Mouse (Mus musculus): ENCODE measurements around the gene Pik3r1. TPM values are rescaled to one million over a fixed set of nuclear protein-coding genes. Genes with fewer than 3 reads are reported as not detected.
A peak's percentile ranks its signal among the peaks of the same experiment; 100 is the strongest.

Gene Pik3r1
- polyA plus RNA-seq, 1 experiment from 2014 or later: 46.0 TPM

DNA sequence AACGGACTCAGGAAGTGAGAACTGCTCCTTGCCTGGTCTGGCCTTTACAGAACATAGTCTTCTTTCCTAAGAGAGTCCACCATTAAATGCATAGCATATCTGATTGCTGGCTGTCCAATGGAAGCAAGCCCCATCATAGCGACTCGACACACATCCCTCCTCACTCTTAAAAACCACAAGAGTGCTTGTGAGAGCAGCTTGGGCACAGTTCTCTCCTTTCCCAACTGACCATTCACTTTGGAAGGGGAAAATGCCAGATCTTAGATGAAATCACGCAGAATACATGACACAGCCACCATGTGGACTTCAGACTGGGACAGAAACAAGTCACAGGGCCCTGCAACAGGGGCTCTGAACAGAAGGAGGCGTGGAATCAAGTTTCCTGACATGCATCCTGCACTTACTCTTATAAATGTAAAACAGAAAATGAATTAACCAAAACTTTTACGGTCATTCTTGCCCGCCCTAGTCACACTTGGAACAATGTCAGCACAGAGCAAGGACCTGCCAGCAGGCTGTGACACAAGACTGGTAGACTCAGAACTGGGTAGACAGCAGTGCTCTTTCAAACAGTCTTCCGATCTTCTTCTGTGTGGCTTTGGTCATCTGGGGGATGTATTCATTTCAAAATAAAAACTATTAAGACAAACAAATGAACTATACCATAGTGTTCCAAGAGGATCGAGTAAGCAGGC is 46.0 kb downstream of the Pik3r1 start:
- no peak overlapping the region for H3K4me2 ChIP-seq (replicated peaks)
- H3K27ac ChIP-seq (replicated peaks): no peak overlapping the region
- no peaks in the 10 kb centered on the region for H3K27me3 ChIP-seq
- peaks cover 30% of the 10 kb centered on the region for H3K4me1 ChIP-seq
- H3K9ac ChIP-seq: no peak overlapping the region
- no peaks in the 10 kb centered on the region for H3K9me3 ChIP-seq (replicated peaks)
- ATAC-seq (ENCODE audit: insufficient number of reproducible peaks, low FRiP score, low TSS enrichment, low read depth): no peak
- H3K4me3 ChIP-seq (replicated peaks): no peak overlapping the region
- 76% methylated on average over 9 of the region's 9 CpGs for WGBS
- no peaks in the 10 kb centered on the region for H3K36me3 ChIP-seq

DNA sequence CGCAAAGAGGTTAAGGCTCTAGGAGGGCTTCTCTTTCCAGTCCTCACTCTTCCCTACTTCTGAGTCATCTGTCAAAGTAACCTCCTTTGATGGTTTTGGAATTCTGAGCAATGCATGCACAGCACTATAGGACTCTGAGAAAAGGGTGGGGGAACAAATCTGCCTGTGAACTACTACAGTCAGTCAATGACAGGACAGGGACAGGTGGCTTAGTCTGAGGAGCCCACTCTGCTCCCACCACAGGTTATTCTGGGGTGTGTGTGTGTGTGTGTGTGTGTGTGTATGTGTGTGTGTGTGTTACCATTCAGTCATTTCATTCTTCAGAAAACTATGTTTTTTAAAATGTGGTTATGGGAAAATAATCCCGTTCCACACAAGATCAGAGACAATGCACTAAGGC is 46.9 kb downstream of the Pik3r1 start:
- Histone ChIP-seq H3K4me1 (peaks cover 30% of the 10 kb centered on the region), H3K4me2 (replicated peaks) (no peak overlapping the region), H3K9ac (no peak overlapping the region), H3K4me3 (replicated peaks) (no peak overlapping the region), H3K36me3 (no peaks in the 10 kb centered on the region), H3K9me3 (replicated peaks) (no peaks in the 10 kb centered on the region), H3K27ac (replicated peaks) (no peak overlapping the region), H3K27me3 (no peaks in the 10 kb centered on the region)
- ATAC-seq (ENCODE audit: insufficient number of reproducible peaks, low FRiP score, low TSS enrichment, low read depth): no peak
- 88% methylated on average over 1 of the region's 2 CpGs for WGBS

DNA sequence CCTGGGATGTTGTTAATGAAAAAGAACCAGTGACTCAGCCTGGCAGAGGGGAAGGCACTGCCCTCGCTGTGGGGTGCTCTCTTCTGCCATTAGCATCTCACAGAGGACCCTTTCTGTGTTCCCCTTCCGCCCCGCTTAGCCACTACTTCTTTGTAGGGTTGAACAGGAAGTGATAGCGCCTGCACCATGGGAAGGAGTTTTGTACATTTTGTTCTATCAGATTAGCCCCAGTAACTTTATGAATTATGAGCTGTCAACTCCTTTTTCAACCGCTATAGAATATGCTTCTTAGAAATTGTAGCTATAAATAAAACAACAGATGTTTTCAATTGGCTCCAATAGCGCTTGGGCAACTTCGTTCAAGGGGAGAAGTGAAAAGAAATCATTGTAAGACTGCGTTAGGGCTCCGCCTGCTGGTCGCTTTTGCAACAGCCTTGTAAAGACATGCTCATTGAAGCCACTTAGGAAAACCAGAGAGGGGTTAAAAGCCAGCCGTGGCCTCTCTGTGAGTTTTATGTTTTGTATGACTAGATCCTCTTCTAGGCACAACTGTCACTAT is 48.6 kb downstream of the Pik3r1 start:
- Histone ChIP-seq H3K9me3 (replicated peaks) (no peaks in the 10 kb centered on the region), H3K4me2 (replicated peaks) (peak overlapping the region; percentile 37), H3K9ac (no peak overlapping the region), H3K4me1 (peaks cover 28% of the 10 kb centered on the region), H3K27me3 (no peaks in the 10 kb centered on the region), H3K27ac (replicated peaks) (peak overlapping the region; percentile 79), H3K4me3 (replicated peaks) (0 out of 2 replicates have a peak overlapping the region, but pooled peaks have one; percentile 10), H3K36me3 (no peaks in the 10 kb centered on the region)
- 0 out of 2 replicates have a peak, but pooled peaks have one; percentile 32 for ATAC-seq (ENCODE audit: insufficient number of reproducible peaks, low FRiP score, low TSS enrichment, low read depth)
- 9% methylated on average over 11 of the region's 11 CpGs for WGBS

DNA sequence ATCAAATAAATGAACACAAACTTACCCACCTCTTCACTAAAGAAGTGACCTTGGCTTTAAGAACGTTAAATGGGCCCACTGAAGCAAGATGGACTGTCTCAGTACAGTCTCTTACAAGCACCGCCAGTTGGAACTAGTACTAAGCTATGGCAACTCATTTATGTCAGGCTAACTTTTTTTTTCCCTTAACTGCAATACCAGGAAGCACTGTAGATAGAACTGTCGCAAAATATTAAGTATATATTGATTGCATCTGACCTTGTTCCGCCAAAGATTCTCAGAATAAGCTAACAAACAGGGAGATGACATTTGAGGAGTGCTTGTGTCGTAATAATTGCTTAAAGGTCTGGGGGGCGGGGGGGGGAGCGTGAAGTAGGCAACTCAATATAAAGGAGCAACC is 49.3 kb downstream of the Pik3r1 start:
- no peak for ATAC-seq (ENCODE audit: insufficient number of reproducible peaks, low FRiP score, low TSS enrichment, low read depth)
- H3K4me3 ChIP-seq (replicated peaks): no peak overlapping the region

DNA sequence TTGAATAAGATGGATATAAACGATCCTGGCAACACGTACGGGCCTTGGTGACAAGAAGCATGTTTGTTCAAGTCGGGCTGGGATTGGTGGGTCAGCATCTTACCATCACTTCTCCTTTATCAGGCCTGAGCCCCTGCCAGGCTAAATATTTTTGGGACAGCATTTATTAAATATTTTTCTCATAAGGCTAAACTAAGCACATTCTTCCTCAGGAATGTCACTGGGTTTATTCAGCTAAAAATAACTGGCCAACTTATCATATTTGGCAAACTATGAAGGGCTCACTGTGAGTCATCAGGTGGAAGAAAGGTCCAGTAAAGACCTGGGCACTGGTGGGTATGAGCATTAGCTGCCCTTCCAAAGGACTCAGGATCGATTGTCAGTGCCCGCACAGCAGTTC is 50.2 kb downstream of the Pik3r1 start:
- H3K27ac ChIP-seq (replicated peaks): no peak overlapping the region
- H3K4me3 ChIP-seq (replicated peaks): no peak overlapping the region
- 85% methylated on average over 6 of the region's 6 CpGs for WGBS
- H3K9ac ChIP-seq: no peak overlapping the region
- no peaks in the 10 kb centered on the region for H3K36me3 ChIP-seq
- H3K27me3 ChIP-seq: no peaks in the 10 kb centered on the region
- H3K9me3 ChIP-seq (replicated peaks): no peaks in the 10 kb centered on the region
- H3K4me2 ChIP-seq (replicated peaks): no peak overlapping the region
- no peak for ATAC-seq (ENCODE audit: insufficient number of reproducible peaks, low FRiP score, low TSS enrichment, low read depth)
- H3K4me1 ChIP-seq: peaks cover 36% of the 10 kb centered on the region

More for the DNA sequence above, 49.3 kb downstream of the Pik3r1 start:
- no peaks in the 10 kb centered on the region for H3K9me3 ChIP-seq (replicated peaks)
- no peak overlapping the region for H3K9ac ChIP-seq
- peaks cover 29% of the 10 kb centered on the region for H3K4me1 ChIP-seq
- H3K4me2 ChIP-seq (replicated peaks): peak overlapping the region; percentile 37; the same call in 1 of the 2 replicates
- no peaks in the 10 kb centered on the region for H3K36me3 ChIP-seq
- H3K27me3 ChIP-seq: no peaks in the 10 kb centered on the region
- peak overlapping the region; percentile 79 for H3K27ac ChIP-seq (replicated peaks)
- WGBS: 66% methylated on average over 7 of the region's 7 CpGs

DNA sequence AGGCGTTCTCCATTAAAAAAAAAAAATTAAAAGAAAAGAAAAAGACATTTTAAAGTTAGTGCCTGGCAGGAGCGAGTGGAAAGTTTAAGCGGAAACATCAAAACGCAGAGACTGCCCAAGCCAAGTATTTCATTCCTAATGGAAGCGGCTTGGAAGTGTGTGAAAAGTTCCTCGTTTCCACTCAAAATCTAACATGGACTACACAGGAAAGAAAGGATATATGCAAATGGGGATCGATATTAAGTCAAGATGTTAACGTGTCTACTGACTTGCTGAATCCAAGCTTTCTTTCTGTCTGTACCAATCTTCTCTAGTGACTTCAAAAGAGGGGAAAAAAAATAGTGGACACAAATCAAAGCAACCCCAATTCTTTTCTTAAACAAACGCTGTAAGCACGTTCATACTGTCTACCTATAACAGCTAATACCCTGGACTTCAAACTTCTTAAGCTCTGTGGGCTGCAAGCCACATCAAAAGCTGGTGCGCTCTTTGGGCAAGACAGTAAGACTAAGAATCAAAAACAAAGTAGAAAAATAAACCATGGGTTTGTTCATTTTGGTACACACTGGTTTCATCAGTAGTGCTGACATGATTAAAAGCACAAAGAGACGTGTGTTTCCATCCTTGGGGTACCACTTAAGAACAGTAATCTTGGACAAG is 54.5 kb downstream of the Pik3r1 start:
- no peaks in the 10 kb centered on the region for H3K9me3 ChIP-seq (replicated peaks)
- H3K27ac ChIP-seq (replicated peaks): peak overlapping the region; percentile 83
- no peaks in the 10 kb centered on the region for H3K27me3 ChIP-seq
- no peak overlapping the region for H3K4me3 ChIP-seq (replicated peaks)
- peaks cover 19% of the 10 kb centered on the region for H3K4me1 ChIP-seq
- H3K36me3 ChIP-seq: peaks cover 7% of the 10 kb centered on the region; the same call in 1 of the 2 replicates
- 42% methylated on average over 12 of the region's 12 CpGs for WGBS
- H3K4me2 ChIP-seq (replicated peaks): 0 out of 2 replicates have a peak overlapping the region, but pooled peaks have one; percentile 6
- H3K9ac ChIP-seq: no peak overlapping the region
- ATAC-seq (ENCODE audit: insufficient number of reproducible peaks, low FRiP score, low TSS enrichment, low read depth): 0 out of 2 replicates have a peak, but pooled peaks have one; percentile 26

DNA sequence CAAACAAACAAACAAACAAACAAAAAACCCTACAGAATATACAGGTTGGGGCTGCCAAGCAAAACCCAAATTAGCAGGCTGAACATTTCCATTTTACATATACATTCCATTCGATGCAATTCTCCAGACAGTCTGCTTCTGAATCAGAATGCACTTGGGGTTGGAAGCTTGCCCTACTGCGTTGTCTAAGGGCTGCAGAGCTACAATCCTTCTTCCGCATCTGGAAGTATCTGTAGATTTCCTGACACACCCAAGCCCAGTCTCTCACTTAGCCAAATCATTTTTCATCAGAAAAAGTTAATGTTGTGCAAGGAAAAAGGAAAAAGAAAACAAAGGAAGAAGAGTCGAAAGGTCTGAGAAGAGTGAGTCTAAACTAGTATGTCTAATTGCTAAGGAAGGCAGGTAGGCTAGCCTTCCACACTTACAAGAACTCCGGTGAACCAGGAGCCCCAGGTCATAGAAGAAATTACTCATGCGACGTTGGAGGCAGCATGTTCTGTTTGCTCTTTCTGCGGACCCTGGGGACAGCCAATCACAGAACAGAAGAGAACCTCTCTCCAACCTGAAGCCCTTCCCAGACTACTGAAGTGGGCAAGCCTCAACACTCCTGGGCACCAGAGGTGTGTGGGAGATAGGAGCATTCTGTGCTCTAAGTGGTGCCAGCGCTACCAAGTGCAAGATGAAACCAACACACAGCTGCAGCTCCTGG is 55.1 kb downstream of the Pik3r1 start:
- H3K4me3 ChIP-seq (replicated peaks): no peak overlapping the region
- no peaks in the 10 kb centered on the region for H3K9me3 ChIP-seq (replicated peaks)
- peaks cover 19% of the 10 kb centered on the region for H3K4me1 ChIP-seq
- no peak overlapping the region for H3K9ac ChIP-seq
- H3K27ac ChIP-seq (replicated peaks): peak overlapping the region; percentile 83
- WGBS: 41% methylated on average over 9 of the region's 9 CpGs
- peak; percentile 60; the same call in 1 of the 2 replicates for ATAC-seq (ENCODE audit: insufficient number of reproducible peaks, low FRiP score, low TSS enrichment, low read depth)
- H3K4me2 ChIP-seq (replicated peaks): 0 out of 2 replicates have a peak overlapping the region, but pooled peaks have one; percentile 6
- H3K27me3 ChIP-seq: no peaks in the 10 kb centered on the region
- H3K36me3 ChIP-seq: peaks cover 13% of the 10 kb centered on the region; the same call in 1 of the 2 replicates

DNA sequence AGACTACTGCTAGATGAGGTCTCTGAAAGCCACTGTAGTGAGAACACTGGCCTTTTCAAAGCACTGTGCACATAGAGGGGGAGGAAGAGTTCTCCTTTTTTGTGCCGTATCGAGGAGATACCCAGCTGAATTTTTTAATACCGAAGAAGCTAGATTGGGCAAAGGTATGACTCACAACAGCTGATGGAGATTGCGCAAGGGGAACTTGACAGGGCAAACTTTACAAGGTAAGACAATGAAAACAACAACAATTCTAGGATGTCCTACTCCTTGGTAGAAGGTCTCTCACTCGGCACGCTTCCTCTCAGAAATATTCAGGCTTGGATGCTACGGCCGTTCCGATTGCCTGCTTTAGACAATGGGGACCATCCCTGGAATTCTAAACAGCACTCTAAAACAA is 55.9 kb downstream of the Pik3r1 start:
- H3K4me2 ChIP-seq (replicated peaks): no peak overlapping the region
- H3K9me3 ChIP-seq (replicated peaks): no peaks in the 10 kb centered on the region
- H3K36me3 ChIP-seq: peaks cover 19% of the 10 kb centered on the region; the same call in 1 of the 2 replicates
- H3K27ac ChIP-seq (replicated peaks): peak overlapping the region; percentile 83; the same call in 1 of the 2 replicates
- H3K9ac ChIP-seq: no peak overlapping the region
- H3K4me1 ChIP-seq: peaks cover 19% of the 10 kb centered on the region
- no peak overlapping the region for H3K4me3 ChIP-seq (replicated peaks)
- H3K27me3 ChIP-seq: no peaks in the 10 kb centered on the region
- no peak for ATAC-seq (ENCODE audit: insufficient number of reproducible peaks, low FRiP score, low TSS enrichment, low read depth)
- 71% methylated on average over 9 of the region's 9 CpGs for WGBS

DNA sequence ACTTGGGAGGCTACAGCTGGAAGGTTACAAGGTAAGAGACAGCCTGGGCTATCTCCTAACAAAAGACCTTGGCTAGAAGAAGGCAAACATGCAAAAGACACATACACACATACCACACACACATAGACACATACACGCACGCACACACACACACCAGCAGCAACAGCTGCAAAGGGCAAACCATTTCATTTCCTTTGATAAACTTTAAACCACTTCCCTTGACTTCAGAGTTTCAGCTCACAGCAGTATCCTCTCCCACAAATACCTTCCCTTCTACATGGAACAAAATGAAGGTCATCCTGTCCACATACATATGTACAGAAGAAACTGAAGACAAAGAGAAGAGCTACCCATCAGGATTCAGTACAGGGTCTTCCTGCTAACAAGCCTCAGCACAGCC is 56.7 kb downstream of the Pik3r1 start:
- Histone ChIP-seq H3K4me2 (replicated peaks) (no peak overlapping the region), H3K4me3 (replicated peaks) (no peak overlapping the region), H3K36me3 (peaks cover 27% of the 10 kb centered on the region; the same call in 1 of the 2 replicates), H3K9me3 (replicated peaks) (no peaks in the 10 kb centered on the region), H3K4me1 (peaks cover 19% of the 10 kb centered on the region), H3K27ac (replicated peaks) (no peak overlapping the region), H3K9ac (no peak overlapping the region), H3K27me3 (no peaks in the 10 kb centered on the region)
- ATAC-seq (ENCODE audit: insufficient number of reproducible peaks, low FRiP score, low TSS enrichment, low read depth): no peak
- 89% methylated on average over 2 of the region's 2 CpGs for WGBS

DNA sequence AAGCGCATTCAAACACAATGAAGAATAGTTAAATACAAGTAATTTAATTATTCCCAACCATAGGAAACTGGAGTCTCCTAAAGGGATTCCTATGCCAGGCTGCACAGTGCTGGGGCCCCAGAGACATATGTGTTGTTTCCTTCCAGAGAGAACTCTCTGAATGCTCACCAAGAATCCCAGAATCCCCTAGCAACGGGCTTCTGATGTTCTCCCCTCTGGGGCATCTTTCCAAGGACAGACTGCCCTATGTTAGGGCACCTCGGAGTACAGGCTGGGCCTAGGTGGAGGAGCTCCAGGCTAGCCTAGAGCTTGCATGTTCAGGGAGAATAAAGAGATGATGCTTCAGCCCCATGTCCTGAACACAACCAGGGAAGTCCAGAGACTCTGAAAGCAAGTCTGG is 58.2 kb downstream of the Pik3r1 start:
- Histone ChIP-seq H3K27ac (replicated peaks) (no peak overlapping the region), H3K27me3 (no peaks in the 10 kb centered on the region), H3K4me3 (replicated peaks) (no peak overlapping the region), H3K4me2 (replicated peaks) (no peak overlapping the region), H3K36me3 (peaks cover 33% of the 10 kb centered on the region; the same call in 1 of the 2 replicates), H3K4me1 (peaks cover 19% of the 10 kb centered on the region), H3K9ac (no peak overlapping the region), H3K9me3 (replicated peaks) (no peaks in the 10 kb centered on the region)
- no peak for ATAC-seq (ENCODE audit: insufficient number of reproducible peaks, low FRiP score, low TSS enrichment, low read depth)
- WGBS: 75% methylated on average over 3 of the region's 3 CpGs

DNA sequence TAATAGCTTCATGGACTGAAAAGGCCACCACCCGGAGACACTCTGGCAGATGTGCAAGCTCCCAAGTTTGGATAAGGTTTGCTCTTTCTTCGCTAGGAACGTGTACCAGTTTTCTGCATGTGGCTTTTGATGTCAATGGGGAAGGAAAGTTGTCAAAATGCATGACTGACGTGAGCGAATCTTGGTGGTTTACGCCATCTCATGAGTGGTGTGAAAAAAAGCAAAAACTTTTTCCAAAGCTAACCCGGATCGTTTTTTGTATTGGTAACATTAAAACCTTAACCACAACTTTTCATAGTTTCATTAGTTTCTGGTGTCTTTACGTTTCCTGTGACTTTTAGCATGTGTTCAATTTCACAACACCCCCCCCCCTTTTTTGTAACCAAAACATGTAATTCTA is 60.8 kb downstream of the Pik3r1 start:
- H3K4me2 ChIP-seq (replicated peaks): no peak overlapping the region
- no peaks in the 10 kb centered on the region for H3K27me3 ChIP-seq
- no peak overlapping the region for H3K27ac ChIP-seq (replicated peaks)
- H3K9me3 ChIP-seq (replicated peaks): no peaks in the 10 kb centered on the region
- peaks cover 4% of the 10 kb centered on the region; the same call in 1 of the 2 replicates for H3K4me1 ChIP-seq
- H3K4me3 ChIP-seq (replicated peaks): no peak overlapping the region
- H3K9ac ChIP-seq: no peak overlapping the region
- WGBS: 87% methylated on average over 9 of the region's 9 CpGs
- peaks cover 36% of the 10 kb centered on the region; the same call in 1 of the 2 replicates for H3K36me3 ChIP-seq
- no peak for ATAC-seq (ENCODE audit: insufficient number of reproducible peaks, low FRiP score, low TSS enrichment, low read depth)
